Mouse (Mus musculus) limb, embryonic 11.5 days (tissue): ENCODE results near the gene Tgfb1. TPM values are rescaled to one million over a fixed set of nuclear protein-coding genes. Genes with fewer than 3 reads are reported as not detected.

ENCODE experiments used
- ATAC-seq: fragments of 200-750 bp; cut with Nextera tagmentation; 2 replicates; pipeline ENCODE4 v1.8.0; 2017; ENCODE audit warnings: low read depth; ENCODE audit not compliant: insufficient number of reproducible peaks, low FRiP score, low TSS enrichment
- DNase-seq: peaks from one replicate; pipeline ENCODE4 v3.0.0-alpha.2; 2015; ENCODE audit warnings: low spot score
- H3K27ac ChIP-seq: fragments of 300-500 bp; sonication (generic); replicated peaks from 2 replicates; pipeline ENCODE4 v1.5.1; 2014; ENCODE audit warnings: low read depth, mild to moderate bottlenecking, low read length
- H3K27me3 ChIP-seq: fragments of 300-500 bp; sonication (generic); 2 replicates; pipeline ENCODE4 v1.6.1; 2014; ENCODE audit warnings: mild to moderate bottlenecking, low read length, mixed read lengths; ENCODE audit not compliant: control insufficient read depth, insufficient read depth
- H3K36me3 ChIP-seq: fragments of 300-500 bp; sonication (generic); 2 replicates; pipeline ENCODE4 v1.6.1; 2014; ENCODE audit warnings: mild to moderate bottlenecking, low read length, moderate library complexity, mixed read lengths; ENCODE audit not compliant: control insufficient read depth, insufficient read depth
- H3K4me1 ChIP-seq: fragments of 300-500 bp; sonication (generic); 2 replicates; pipeline ENCODE4 v1.6.1; 2014; ENCODE audit warnings: low read length, mixed read lengths; ENCODE audit not compliant: control insufficient read depth, insufficient read depth
- H3K4me2 ChIP-seq: fragments of 300-500 bp; sonication (generic); 2 replicates; pipeline ENCODE4 v1.6.1; 2014; ENCODE audit warnings: low read depth, mild to moderate bottlenecking, moderate library complexity; ENCODE audit not compliant: severe bottlenecking
- H3K4me3 ChIP-seq: fragments of 300-500 bp; sonication (generic); 2 replicates; pipeline ENCODE4 v1.5.1; 2014; ENCODE audit warnings: low read depth, low read length
- H3K9ac ChIP-seq: fragments of 300-500 bp; sonication (generic); 2 replicates; pipeline ENCODE4 v1.6.1; 2014; ENCODE audit warnings: mild to moderate bottlenecking, low read length
- H3K9me3 ChIP-seq: fragments of 300-500 bp; sonication (generic); 2 replicates; pipeline ENCODE4 v1.6.1; 2016; ENCODE audit warnings: low read length; ENCODE audit not compliant: control insufficient read depth
- WGBS: fragments of 180-500 bp; shearing (Covaris S2); extraction: QIAGEN DNeasy Blood & Tissue Kit; methylation state at CpG from one replicate; pipeline ENCODE4 v1.1.7; 2014; 5-methylcytosine and 5-hydroxymethylcytosine counted together
- polyA plus RNA-seq: library from polyadenylated mRNA; unstranded; fragments of >200 nt; fragmentation: Nextera tagmentation; extraction: Ambion mirVana; gene quantifications from 2 replicates; pipeline ENCODE4 v1.2.1, GENCODE M21; 2014

Tgfb1 gene
- polyA plus RNA-seq, 1 experiment from 2014 or later, result 1.6 TPM

GRCm38 (mm10) chr7:25725886-25726285 lies 39.1 kb downstream of the Tgfb1 start:
- H3K9me3 ChIP-seq, result no peaks in the 10 kb centered on the region
- no peaks in the 10 kb centered on the region for H3K4me1 ChIP-seq
- H3K27ac ChIP-seq, result no peak overlapping the region
- no peak overlapping the region for H3K4me2 ChIP-seq
- H3K9ac ChIP-seq, result no peak overlapping the region
- H3K27me3 ChIP-seq, result no peaks in the 10 kb centered on the region
- ATAC-seq (no peak), DNase-seq (no peak)
- 85% methylated on average over 19 of the region's 19 CpGs for WGBS
- no peak overlapping the region for H3K4me3 ChIP-seq
- peaks cover 57% of the 10 kb centered on the region for H3K36me3 ChIP-seq

- Histone ChIP-seq H3K4me3 (no peak overlapping the region), H3K9me3 (no peaks in the 10 kb centered on the region), H3K36me3 (peaks cover 54% of the 10 kb centered on the region), H3K4me2 (no peak overlapping the region), H3K27me3 (no peaks in the 10 kb centered on the region), H3K4me1 (no peaks in the 10 kb centered on the region), H3K27ac (no peak overlapping the region), H3K9ac (no peak overlapping the region)
- DNase-seq (no peak), ATAC-seq (no peak)
- 93% methylated on average over 5 of the region's 5 CpGs for WGBS
These were observed 41.0 kb downstream of the Tgfb1 start for GRCm38 (mm10) chr7:25727800-25728199.

- DNase-seq, result no peak
- no peak overlapping the region for H3K4me3 ChIP-seq
- H3K27me3 ChIP-seq, result no peaks in the 10 kb centered on the region
- no peaks in the 10 kb centered on the region for H3K4me1 ChIP-seq
- H3K27ac ChIP-seq, result no peak overlapping the region
- no peak for ATAC-seq
- 59% methylated on average over 2 of the region's 2 CpGs for WGBS
- H3K36me3 ChIP-seq, result peaks cover 56% of the 10 kb centered on the region
- no peaks in the 10 kb centered on the region for H3K9me3 ChIP-seq
- H3K9ac ChIP-seq, result no peak overlapping the region
- H3K4me2 ChIP-seq, result no peak overlapping the region
These were observed 42.6 kb downstream of the Tgfb1 start for GRCm38 (mm10) chr7:25729396-25729795.

GRCm38 (mm10) chr7:25729862-25730261 lies 43.1 kb downstream of the Tgfb1 start:
- no peak overlapping the region for H3K9ac ChIP-seq
- no peaks in the 10 kb centered on the region for H3K4me1 ChIP-seq
- ATAC-seq (no peak), DNase-seq (no peak)
- H3K9me3 ChIP-seq, result no peaks in the 10 kb centered on the region
- 95% methylated on average over 2 of the region's 2 CpGs for WGBS
- no peaks in the 10 kb centered on the region for H3K27me3 ChIP-seq
- no peak overlapping the region for H3K27ac ChIP-seq
- H3K4me2 ChIP-seq, result no peak overlapping the region
- no peak overlapping the region for H3K4me3 ChIP-seq
- H3K36me3 ChIP-seq, result peaks cover 55% of the 10 kb centered on the region

- 89% methylated on average over 8 of the region's 8 CpGs for WGBS
- ATAC-seq, result no peak
- H3K9me3 ChIP-seq, result no peaks in the 10 kb centered on the region
- no peaks in the 10 kb centered on the region for H3K27me3 ChIP-seq
- DNase-seq, result no peak
- no peak overlapping the region for H3K27ac ChIP-seq
- no peaks in the 10 kb centered on the region for H3K4me1 ChIP-seq
- no peak overlapping the region for H3K9ac ChIP-seq
- H3K4me2 ChIP-seq, result no peak overlapping the region
- no peak overlapping the region for H3K4me3 ChIP-seq
- H3K36me3 ChIP-seq, result peaks cover 46% of the 10 kb centered on the region
These were observed 44.7 kb downstream of the Tgfb1 start for GRCm38 (mm10) chr7:25731294-25732055.

GRCm38 (mm10) chr7:25734991-25735390 lies 48.2 kb downstream of the Tgfb1 start:
- Histone ChIP-seq H3K9ac (no peak overlapping the region), H3K27ac (no peak overlapping the region), H3K27me3 (no peaks in the 10 kb centered on the region), H3K4me2 (no peak overlapping the region), H3K9me3 (no peaks in the 10 kb centered on the region), H3K36me3 (peaks cover 42% of the 10 kb centered on the region), H3K4me1 (no peaks in the 10 kb centered on the region), H3K4me3 (no peak overlapping the region)
- ATAC-seq, result no peak
- no peak for DNase-seq
- 67% methylated on average over 4 of the region's 4 CpGs for WGBS

GRCm38 (mm10) chr7:25736920-25737319 lies 50.1 kb downstream of the Tgfb1 start:
- Histone ChIP-seq H3K27ac (no peak overlapping the region), H3K4me2 (no peak overlapping the region), H3K9ac (no peak overlapping the region), H3K4me1 (no peaks in the 10 kb centered on the region), H3K36me3 (peaks cover 51% of the 10 kb centered on the region), H3K9me3 (no peaks in the 10 kb centered on the region), H3K4me3 (no peak overlapping the region), H3K27me3 (no peaks in the 10 kb centered on the region)
- ATAC-seq (no peak), DNase-seq (no peak)
- 94% methylated on average over 2 of the region's 2 CpGs for WGBS

- Histone ChIP-seq H3K27ac (no peak overlapping the region), H3K4me1 (no peaks in the 10 kb centered on the region), H3K9ac (no peak overlapping the region), H3K36me3 (peaks cover 52% of the 10 kb centered on the region), H3K4me2 (no peak overlapping the region), H3K27me3 (no peaks in the 10 kb centered on the region), H3K9me3 (no peaks in the 10 kb centered on the region), H3K4me3 (no peak overlapping the region)
- ATAC-seq (no peak), DNase-seq (no peak)
- 91% methylated on average over 3 of the region's 3 CpGs for WGBS
These were observed 51.5 kb downstream of the Tgfb1 start for GRCm38 (mm10) chr7:25738277-25738676.

- no peak overlapping the region for H3K9ac ChIP-seq
- H3K4me2 ChIP-seq, result no peak overlapping the region
- DNase-seq (no peak), ATAC-seq (no peak)
- H3K27ac ChIP-seq, result no peak overlapping the region
- H3K4me1 ChIP-seq, result no peaks in the 10 kb centered on the region
- H3K27me3 ChIP-seq, result no peaks in the 10 kb centered on the region
- 73% methylated on average over 3 of the region's 3 CpGs for WGBS
- no peak overlapping the region for H3K4me3 ChIP-seq
- H3K36me3 ChIP-seq, result peaks cover 43% of the 10 kb centered on the region
- no peaks in the 10 kb centered on the region for H3K9me3 ChIP-seq
These were observed 60.0 kb downstream of the Tgfb1 start for GRCm38 (mm10) chr7:25746844-25747243.
